Mouse (Mus musculus) liver, adult 2 months (tissue): ENCODE measurements at regions not wholly inside any gene's neighbourhood (a gene's known extent, or its start where the extent isn't known, plus 50 kb on each side); places are given as distances from the start of the nearest gene placed in this dataset.

Experiments
- CTCF ChIP-seq: fragments of 200-500 bp; IDR thresholded peaks from 2 replicates; pipeline ENCODE4 v1.5.1; 2011; ENCODE audit warnings: low read depth, low read length, control low read depth
- POLR2A ChIP-seq: fragments of 200-500 bp; IDR thresholded peaks from 2 replicates; pipeline ENCODE4 v1.6.1; 2011; ENCODE audit warnings: low read length, control low read depth; ENCODE audit not compliant: insufficient read depth; ENCODE audit errors: extremely low read depth

DNA sequence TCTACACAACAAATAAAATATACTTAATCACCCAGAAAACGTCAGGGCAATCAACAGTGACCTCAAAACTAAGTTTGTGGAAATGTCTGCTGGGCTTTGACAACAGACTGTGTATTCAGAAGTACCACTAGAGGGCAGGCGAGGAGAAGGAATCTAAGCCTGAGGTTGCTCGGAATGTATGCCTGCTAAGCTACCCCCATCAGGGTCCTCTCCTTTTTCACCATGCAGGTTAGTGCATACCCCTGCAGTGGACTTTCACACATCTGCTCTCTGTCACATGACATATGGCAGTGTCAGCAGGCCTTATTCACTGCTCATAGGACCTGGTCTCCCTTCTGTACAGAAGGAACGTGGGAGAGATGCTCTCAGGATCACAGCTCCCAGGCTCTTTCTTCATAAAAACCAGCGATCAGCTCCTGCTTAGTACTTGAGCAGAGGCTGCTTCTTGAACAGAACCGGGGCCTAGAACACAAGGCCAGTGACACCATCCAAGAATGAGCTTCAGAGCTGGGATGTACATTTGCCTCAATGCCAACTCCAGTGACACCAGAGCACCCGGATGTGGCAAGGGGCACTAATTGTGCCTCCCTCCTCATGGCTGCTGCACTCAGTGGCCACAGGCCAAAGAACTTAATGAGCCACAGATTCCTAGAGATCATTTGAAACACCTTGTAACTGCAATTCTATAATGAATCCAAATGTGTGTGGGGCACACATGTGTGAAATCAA is 257.1 kb upstream of the Thrb start:
- TF ChIP-seq CTCF: peak; percentile 56
- no peak for TF ChIP-seq POLR2A
